Mouse (Mus musculus) hindbrain, embryonic 13.5 days (tissue): ENCODE measurements at regions not wholly inside any gene's neighbourhood (a gene's known extent, or its start where the extent isn't known, plus 50 kb on each side); places are given as distances from the start of the nearest gene placed in this dataset.

Source experiments
- ATAC-seq: fragments of 200-750 bp; cut with Nextera tagmentation; 2 replicates; pipeline ENCODE4 v1.8.0; 2017; ENCODE audit warnings: moderate TSS enrichment; ENCODE audit not compliant: low FRiP score
- H3K27ac ChIP-seq: fragments of 300-500 bp; sonication (generic); 2 replicates; pipeline ENCODE4 v1.5.1; 2015; ENCODE audit warnings: inconsistent platforms, mild to moderate bottlenecking, moderate library complexity
- H3K27me3 ChIP-seq: fragments of 300-500 bp; sonication (generic); 2 replicates; pipeline ENCODE4 v1.6.1; 2015; ENCODE audit warnings: mild to moderate bottlenecking, inconsistent platforms
- H3K36me3 ChIP-seq: fragments of 300-500 bp; sonication (generic); 2 replicates; pipeline ENCODE4 v1.6.1; 2015; ENCODE audit warnings: mild to moderate bottlenecking, inconsistent platforms
- H3K4me1 ChIP-seq: fragments of 300-500 bp; sonication (generic); replicated peaks from 2 replicates; pipeline ENCODE4 v1.6.1; 2015; ENCODE audit warnings: inconsistent platforms
- H3K4me2 ChIP-seq: fragments of 300-500 bp; sonication (generic); 2 replicates; pipeline ENCODE4 v1.6.1; 2015; ENCODE audit warnings: inconsistent platforms, mild to moderate bottlenecking, moderate library complexity
- H3K4me3 ChIP-seq: fragments of 300-500 bp; sonication (generic); 2 replicates; pipeline ENCODE4 v1.5.1; 2015; ENCODE audit warnings: mild to moderate bottlenecking, inconsistent platforms
- H3K9ac ChIP-seq: fragments of 300-500 bp; sonication (generic); 2 replicates; pipeline ENCODE4 v1.6.1; 2015; ENCODE audit warnings: mild to moderate bottlenecking, inconsistent platforms
- H3K9me3 ChIP-seq: fragments of 300-500 bp; sonication (generic); 2 replicates; pipeline ENCODE4 v1.6.1; 2016; ENCODE audit warnings: inconsistent platforms
- WGBS: fragments of 180-500 bp; shearing (Covaris S2); methylation state at CpG from one replicate; pipeline ENCODE4 v1.1.7; 2015; 5-methylcytosine and 5-hydroxymethylcytosine counted together

GRCm38 (mm10) chr15:38351701-38352100 is 926.3 kb downstream of the 4930447A16Rik start:
- Histone ChIP-seq H3K9me3 (no peaks in the 10 kb centered on the region), H3K4me2 (no peak overlapping the region), H3K9ac (no peak overlapping the region), H3K27ac (no peak overlapping the region), H3K4me3 (no peak overlapping the region), H3K27me3 (no peaks in the 10 kb centered on the region), H3K36me3 (no peaks in the 10 kb centered on the region), H3K4me1 (no peaks in the 10 kb centered on the region)
- no peak for ATAC-seq
- 79% methylated on average over 3 of the region's 3 CpGs for WGBS

- no peak overlapping the region for H3K4me2 ChIP-seq
- ATAC-seq, result no peak
- no peak overlapping the region for H3K27ac ChIP-seq
- no peaks in the 10 kb centered on the region for H3K36me3 ChIP-seq
- no peaks in the 10 kb centered on the region for H3K4me1 ChIP-seq
- H3K9ac ChIP-seq, result no peak overlapping the region
- no peaks in the 10 kb centered on the region for H3K9me3 ChIP-seq
- WGBS, result 82% methylated on average over 4 of the region's 4 CpGs
- H3K4me3 ChIP-seq, result no peak overlapping the region
- H3K27me3 ChIP-seq, result no peaks in the 10 kb centered on the region
Measured at GRCm38 (mm10) chr15:38353371-38353770, 928.0 kb downstream of the 4930447A16Rik start.

- no peak overlapping the region for H3K4me2 ChIP-seq
- no peak overlapping the region for H3K27ac ChIP-seq
- 89% methylated on average over 3 of the region's 3 CpGs for WGBS
- peaks cover 7% of the 10 kb centered on the region; the same call in 1 of the 2 replicates for H3K9me3 ChIP-seq
- H3K4me1 ChIP-seq, result no peaks in the 10 kb centered on the region
- H3K27me3 ChIP-seq, result no peaks in the 10 kb centered on the region
- H3K36me3 ChIP-seq, result no peaks in the 10 kb centered on the region
- no peak overlapping the region for H3K9ac ChIP-seq
- no peak for ATAC-seq
- H3K4me3 ChIP-seq, result no peak overlapping the region
Measured at GRCm38 (mm10) chr15:38359053-38359452, 933.7 kb downstream of the 4930447A16Rik start.

- Histone ChIP-seq H3K4me3 (no peak overlapping the region), H3K9me3 (peaks cover 7% of the 10 kb centered on the region; the same call in 1 of the 2 replicates), H3K9ac (no peak overlapping the region), H3K36me3 (no peaks in the 10 kb centered on the region), H3K27me3 (no peaks in the 10 kb centered on the region), H3K4me2 (no peak overlapping the region), H3K27ac (no peak overlapping the region), H3K4me1 (no peaks in the 10 kb centered on the region)
- ATAC-seq, result no peak
- 84% methylated on average over 5 of the region's 5 CpGs for WGBS
Measured at GRCm38 (mm10) chr15:38363522-38363921, 938.2 kb downstream of the 4930447A16Rik start.

GRCm38 (mm10) chr15:38364014-38364413 is 938.7 kb downstream of the 4930447A16Rik start:
- Histone ChIP-seq H3K36me3 (no peaks in the 10 kb centered on the region), H3K4me3 (no peak overlapping the region), H3K4me2 (no peak overlapping the region), H3K27me3 (no peaks in the 10 kb centered on the region), H3K27ac (no peak overlapping the region), H3K4me1 (no peaks in the 10 kb centered on the region), H3K9me3 (peaks cover 7% of the 10 kb centered on the region; the same call in 1 of the 2 replicates), H3K9ac (no peak overlapping the region)
- ATAC-seq, result no peak
- WGBS, result 87% methylated on average over 3 of the region's 3 CpGs

GRCm38 (mm10) chr15:38367643-38368042 is 942.3 kb downstream of the 4930447A16Rik start:
- H3K9ac ChIP-seq, result no peak overlapping the region
- H3K36me3 ChIP-seq, result no peaks in the 10 kb centered on the region
- no peak overlapping the region for H3K4me3 ChIP-seq
- H3K9me3 ChIP-seq, result no peaks in the 10 kb centered on the region
- no peaks in the 10 kb centered on the region for H3K27me3 ChIP-seq
- 91% methylated on average over 5 of the region's 5 CpGs for WGBS
- H3K27ac ChIP-seq, result no peak overlapping the region
- H3K4me2 ChIP-seq, result no peak overlapping the region
- ATAC-seq, result no peak
- no peaks in the 10 kb centered on the region for H3K4me1 ChIP-seq

GRCm38 (mm10) chr15:38368291-38368690 is 942.9 kb downstream of the 4930447A16Rik start:
- Histone ChIP-seq H3K4me1 (no peaks in the 10 kb centered on the region), H3K27ac (no peak overlapping the region), H3K9me3 (no peaks in the 10 kb centered on the region), H3K4me2 (no peak overlapping the region), H3K4me3 (no peak overlapping the region), H3K9ac (no peak overlapping the region), H3K36me3 (no peaks in the 10 kb centered on the region), H3K27me3 (no peaks in the 10 kb centered on the region)
- WGBS, result 90% methylated on average over 4 of the region's 4 CpGs
- ATAC-seq, result no peak

GRCm38 (mm10) chr15:38371404-38372090 is 946.2 kb downstream of the 4930447A16Rik start:
- no peak overlapping the region for H3K9ac ChIP-seq

GRCm38 (mm10) chr15:38373797-38374196 is 948.4 kb downstream of the 4930447A16Rik start:
- ATAC-seq, result peak; percentile 78

More at GRCm38 (mm10) chr15:38371404-38372090, 946.2 kb downstream of the 4930447A16Rik start:
- no peak overlapping the region for H3K27ac ChIP-seq
- H3K4me1 ChIP-seq, result peaks cover 7% of the 10 kb centered on the region
- no peaks in the 10 kb centered on the region for H3K27me3 ChIP-seq
- ATAC-seq, result no peak
- no peak overlapping the region for H3K4me2 ChIP-seq
- no peaks in the 10 kb centered on the region for H3K9me3 ChIP-seq
- no peaks in the 10 kb centered on the region for H3K36me3 ChIP-seq
- WGBS, result 86% methylated on average over 12 of the region's 12 CpGs
- no peak overlapping the region for H3K4me3 ChIP-seq

GRCm38 (mm10) chr15:38374786-38375185 is 949.4 kb downstream of the 4930447A16Rik start:
- Histone ChIP-seq H3K27me3 (no peaks in the 10 kb centered on the region), H3K36me3 (no peaks in the 10 kb centered on the region), H3K4me2 (no peak overlapping the region), H3K27ac (no peak overlapping the region), H3K9ac (no peak overlapping the region), H3K9me3 (no peaks in the 10 kb centered on the region), H3K4me3 (no peak overlapping the region), H3K4me1 (peaks cover 7% of the 10 kb centered on the region)
- no peak for ATAC-seq
- 88% methylated on average over 6 of the region's 6 CpGs for WGBS

More at GRCm38 (mm10) chr15:38373797-38374196, 948.4 kb downstream of the 4930447A16Rik start:
- Histone ChIP-seq H3K9me3 (no peaks in the 10 kb centered on the region), H3K27ac (no peak overlapping the region), H3K9ac (peak overlapping the region; percentile 61), H3K4me3 (peak overlapping the region; percentile 33), H3K27me3 (no peaks in the 10 kb centered on the region), H3K36me3 (no peaks in the 10 kb centered on the region), H3K4me2 (peak overlapping the region; percentile 58), H3K4me1 (peaks cover 7% of the 10 kb centered on the region)
- WGBS, result 3% methylated on average over 17 of the region's 21 CpGs

- Histone ChIP-seq H3K27me3 (no peaks in the 10 kb centered on the region), H3K4me2 (no peak overlapping the region), H3K36me3 (no peaks in the 10 kb centered on the region), H3K4me1 (peaks cover 7% of the 10 kb centered on the region), H3K27ac (no peak overlapping the region), H3K9ac (no peak overlapping the region), H3K9me3 (no peaks in the 10 kb centered on the region), H3K4me3 (no peak overlapping the region)
- ATAC-seq, result no peak
- WGBS, result 85% methylated on average over 8 of the region's 8 CpGs
Measured at GRCm38 (mm10) chr15:38378106-38378505, 952.8 kb downstream of the 4930447A16Rik start.

GRCm38 (mm10) chr15:38387617-38388016 is 962.3 kb downstream of the 4930447A16Rik start:
- Histone ChIP-seq H3K27me3 (no peaks in the 10 kb centered on the region), H3K27ac (no peak overlapping the region), H3K4me2 (no peak overlapping the region), H3K4me3 (no peak overlapping the region), H3K9me3 (no peaks in the 10 kb centered on the region), H3K36me3 (no peaks in the 10 kb centered on the region), H3K4me1 (peaks cover 14% of the 10 kb centered on the region), H3K9ac (no peak overlapping the region)
- no peak for ATAC-seq
- 82% methylated on average over 7 of the region's 7 CpGs for WGBS

GRCm38 (mm10) chr15:38388436-38388835 is 963.1 kb downstream of the 4930447A16Rik start:
- Histone ChIP-seq H3K4me2 (no peak overlapping the region), H3K4me1 (peaks cover 14% of the 10 kb centered on the region), H3K27me3 (no peaks in the 10 kb centered on the region), H3K9me3 (no peaks in the 10 kb centered on the region), H3K27ac (no peak overlapping the region), H3K36me3 (no peaks in the 10 kb centered on the region), H3K4me3 (no peak overlapping the region), H3K9ac (no peak overlapping the region)
- ATAC-seq, result no peak
- 91% methylated on average over 7 of the region's 7 CpGs for WGBS
